Mouse (Mus musculus) stomach, embryonic 15.5 days (tissue): ENCODE data around the gene Trhr2. TPM values are rescaled to one million over a fixed set of nuclear protein-coding genes. Genes with fewer than 3 reads are reported as not detected.
A peak's percentile ranks its signal among the peaks of the same experiment; 100 is the strongest.

ENCODE experiments used
- ATAC-seq: fragments of 200-750 bp; cut with Nextera tagmentation; 2 replicates; pipeline ENCODE4 v1.8.0; 2017; ENCODE audit warnings: low read depth, moderate number of reproducible peaks, moderate TSS enrichment; ENCODE audit not compliant: insufficient read depth, low FRiP score
- H3K27ac ChIP-seq: fragments of 300-500 bp; sonication (generic); 2 replicates; pipeline ENCODE4 v1.5.1; 2015; ENCODE audit warnings: mild to moderate bottlenecking, inconsistent platforms
- H3K27me3 ChIP-seq: fragments of 300-500 bp; sonication (generic); replicated peaks from 2 replicates; pipeline ENCODE4 v1.6.1; 2015; ENCODE audit warnings: inconsistent platforms
- H3K36me3 ChIP-seq: fragments of 300-500 bp; sonication (generic); 2 replicates; pipeline ENCODE4 v1.6.1; 2015; ENCODE audit warnings: inconsistent platforms
- H3K4me1 ChIP-seq: fragments of 300-500 bp; sonication (generic); 2 replicates; pipeline ENCODE4 v1.6.1; 2015; ENCODE audit warnings: inconsistent platforms
- H3K4me2 ChIP-seq: fragments of 300-500 bp; sonication (generic); 2 replicates; pipeline ENCODE4 v1.6.1; 2015; ENCODE audit warnings: mild to moderate bottlenecking, inconsistent platforms
- H3K4me3 ChIP-seq: fragments of 300-500 bp; sonication (generic); replicated peaks from 2 replicates; pipeline ENCODE4 v1.5.1; 2015; ENCODE audit warnings: inconsistent platforms
- H3K9ac ChIP-seq: fragments of 300-500 bp; sonication (generic); 2 replicates; pipeline ENCODE4 v1.6.1; 2015; ENCODE audit warnings: inconsistent platforms
- H3K9me3 ChIP-seq: fragments of 300-500 bp; sonication (generic); 2 replicates; pipeline ENCODE4 v1.6.1; 2016; ENCODE audit warnings: inconsistent platforms
- WGBS: fragments of 180-500 bp; shearing (Covaris S2); methylation state at CpG from one replicate; pipeline ENCODE4 v1.1.7; 2015; 5-methylcytosine and 5-hydroxymethylcytosine counted together
- polyA plus RNA-seq: library from polyadenylated mRNA; unstranded; fragments of >200 nt; fragmentation: Nextera tagmentation; extraction: Ambion mirVana; gene quantifications from 2 replicates; pipeline ENCODE4 v1.2.1, GENCODE M21; 2015

Trhr2 gene
- polyA plus RNA-seq, 1 experiment from 2014 or later = not detected

DNA sequence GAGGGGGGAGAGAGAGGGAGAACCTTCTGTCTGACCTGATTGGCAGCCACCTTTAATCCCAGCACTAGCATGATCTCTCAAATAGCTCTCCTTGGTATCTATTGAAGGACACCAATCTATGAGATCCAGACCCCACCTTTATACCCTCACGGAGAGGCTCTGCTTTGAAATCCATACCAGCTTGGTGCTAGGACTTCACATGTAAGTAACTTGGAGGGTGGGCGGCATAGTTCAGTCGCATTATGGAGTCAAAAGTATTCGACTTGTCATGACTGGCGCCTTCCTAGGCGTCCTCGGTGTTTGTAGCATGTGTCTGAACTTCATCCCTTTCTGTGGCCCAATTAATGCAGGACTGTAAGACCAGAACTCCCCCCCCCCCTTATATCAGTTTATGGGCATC is 14.8 kb upstream of the Trhr2 start:
- no peak overlapping the region for H3K9ac ChIP-seq
- no peaks in the 10 kb centered on the region for H3K27me3 ChIP-seq
- no peak overlapping the region for H3K4me3 ChIP-seq
- no peak overlapping the region for H3K27ac ChIP-seq
- peaks cover 5% of the 10 kb centered on the region; the same call in 1 of the 2 replicates for H3K4me1 ChIP-seq
- 89% methylated on average over 7 of the region's 7 CpGs for WGBS
- H3K36me3 ChIP-seq = no peaks in the 10 kb centered on the region
- ATAC-seq = no peak
- no peaks in the 10 kb centered on the region for H3K9me3 ChIP-seq
- H3K4me2 ChIP-seq = 0 out of 2 replicates have a peak overlapping the region, but pooled peaks have one; percentile 65

DNA sequence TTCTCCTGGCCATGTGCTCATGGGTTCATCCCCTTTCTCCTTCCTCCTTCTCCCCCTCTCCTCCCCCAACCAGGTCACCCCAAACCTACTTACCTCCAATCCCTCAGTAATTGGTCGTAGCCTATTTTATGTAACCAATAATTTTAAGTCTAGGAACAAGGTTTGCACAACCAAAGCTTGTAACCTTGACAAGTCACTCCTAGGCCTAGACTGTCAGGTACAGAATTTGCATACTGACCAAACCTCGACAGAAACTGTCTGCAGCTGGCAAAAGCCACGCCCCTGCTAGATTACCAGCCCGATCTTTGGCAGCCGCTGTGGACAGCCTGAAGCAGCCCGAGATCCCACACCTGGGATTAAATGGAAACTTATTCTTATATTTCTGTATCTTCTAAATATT is 11.2 kb upstream of the Trhr2 start:
- H3K36me3 ChIP-seq = no peaks in the 10 kb centered on the region
- no peak overlapping the region for H3K27ac ChIP-seq
- ATAC-seq = no peak
- no peak overlapping the region for H3K4me2 ChIP-seq
- H3K4me3 ChIP-seq = no peak overlapping the region
- 56% methylated on average over 6 of the region's 6 CpGs for WGBS
- no peaks in the 10 kb centered on the region for H3K9me3 ChIP-seq
- no peak overlapping the region for H3K9ac ChIP-seq
- H3K27me3 ChIP-seq = no peaks in the 10 kb centered on the region
- H3K4me1 ChIP-seq = no peaks in the 10 kb centered on the region

GRCm38 (mm10) chr8:122369665-122370064 is 9.1 kb upstream of the Trhr2 start:
- ATAC-seq = peak; percentile 69
- H3K4me3 ChIP-seq = no peak overlapping the region
- no peaks in the 10 kb centered on the region for H3K36me3 ChIP-seq
- H3K9me3 ChIP-seq = no peaks in the 10 kb centered on the region
- no peak overlapping the region for H3K4me2 ChIP-seq
- H3K4me1 ChIP-seq = no peaks in the 10 kb centered on the region
- H3K27me3 ChIP-seq = no peaks in the 10 kb centered on the region
- no peak overlapping the region for H3K9ac ChIP-seq
- H3K27ac ChIP-seq = no peak overlapping the region
- 8% methylated on average over 9 of the region's 9 CpGs for WGBS

- H3K4me3 ChIP-seq = no peak overlapping the region
- no peak for ATAC-seq
- H3K9me3 ChIP-seq = no peaks in the 10 kb centered on the region
- H3K27ac ChIP-seq = no peak overlapping the region; the same call in 1 of the 2 replicates
- no peaks in the 10 kb centered on the region for H3K27me3 ChIP-seq
- H3K4me2 ChIP-seq = no peak overlapping the region
- WGBS = 63% methylated on average over 10 of the region's 10 CpGs
- no peaks in the 10 kb centered on the region for H3K36me3 ChIP-seq
- H3K9ac ChIP-seq = no peak overlapping the region
- no peaks in the 10 kb centered on the region for H3K4me1 ChIP-seq
These were observed 7.9 kb upstream of the Trhr2 start for GRCm38 (mm10) chr8:122368494-122368893.

DNA sequence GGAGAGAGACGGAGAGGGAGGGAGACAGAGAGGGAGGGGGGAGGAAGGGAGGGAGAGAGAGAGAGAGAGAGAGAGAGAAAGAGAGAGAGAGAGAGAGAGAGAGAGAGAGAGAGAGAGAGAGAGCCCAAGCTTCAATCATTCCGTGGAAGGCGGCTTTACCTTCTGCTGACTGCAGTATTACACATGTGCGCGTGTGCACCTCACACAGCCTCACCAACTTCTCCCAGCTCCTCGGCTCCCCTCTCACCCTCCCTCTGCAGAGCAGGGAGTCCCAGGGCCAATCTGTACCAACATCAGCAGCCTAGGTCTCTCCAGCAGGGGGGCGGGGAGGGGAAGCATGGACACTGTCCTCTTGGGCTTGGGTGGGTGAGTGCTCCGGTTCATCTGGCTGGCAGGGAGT is 2.4 kb upstream of the Trhr2 start:
- Histone ChIP-seq H3K36me3 (no peaks in the 10 kb centered on the region), H3K27me3 (no peaks in the 10 kb centered on the region), H3K4me1 (no peaks in the 10 kb centered on the region), H3K9ac (no peak overlapping the region), H3K27ac (no peak overlapping the region), H3K4me3 (no peak overlapping the region), H3K4me2 (no peak overlapping the region), H3K9me3 (no peaks in the 10 kb centered on the region)
- 29% methylated on average over 8 of the region's 8 CpGs for WGBS
- no peak for ATAC-seq

- ATAC-seq = peak; percentile 41; the same call in 1 of the 2 replicates
- Histone ChIP-seq H3K9me3 (no peaks in the 10 kb centered on the region), H3K9ac (no peak overlapping the region), H3K27me3 (no peaks in the 10 kb centered on the region), H3K27ac (no peak overlapping the region), H3K36me3 (no peaks in the 10 kb centered on the region), H3K4me3 (no peak overlapping the region), H3K4me2 (no peak overlapping the region), H3K4me1 (no peaks in the 10 kb centered on the region)
- WGBS = 27% methylated on average over 5 of the region's 5 CpGs
These were observed 1.7 kb upstream of the Trhr2 start for GRCm38 (mm10) chr8:122362271-122362670.

DNA sequence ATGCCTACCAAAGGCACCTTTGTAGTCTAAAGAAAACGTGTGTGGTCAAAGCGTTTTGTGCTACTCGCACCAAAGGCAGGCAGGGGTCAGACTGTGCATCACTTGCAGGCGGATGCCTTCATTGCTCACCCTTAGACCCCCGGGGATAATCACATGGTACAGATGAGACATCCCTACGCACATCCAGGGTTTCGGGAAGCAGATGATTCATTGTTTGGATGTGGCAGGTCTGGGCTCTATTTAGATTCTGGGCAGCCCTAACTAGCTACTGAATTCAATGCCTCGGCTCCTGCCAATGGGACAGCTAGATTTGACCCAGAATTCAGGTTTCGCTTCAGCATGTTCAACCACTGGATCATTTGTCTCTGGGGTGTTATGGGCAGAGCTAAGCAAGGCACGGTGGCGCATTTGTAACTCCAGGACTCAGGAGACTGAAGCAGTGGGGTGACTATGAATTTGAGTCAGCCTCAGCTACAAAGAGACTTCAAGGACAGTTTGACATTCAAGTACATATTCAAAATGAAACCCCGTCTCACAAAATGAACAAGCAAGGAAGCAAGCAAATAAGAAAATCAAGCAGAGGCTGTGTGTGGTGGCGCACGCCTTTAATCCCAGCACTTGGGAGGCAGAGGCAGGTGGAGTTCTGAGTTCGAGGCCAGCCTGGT is 1.3 kb downstream of the Trhr2 start:
- Histone ChIP-seq H3K9ac (no peak overlapping the region), H3K4me3 (no peak overlapping the region), H3K9me3 (no peaks in the 10 kb centered on the region), H3K27ac (no peak overlapping the region), H3K4me2 (no peak overlapping the region), H3K4me1 (peaks cover 8% of the 10 kb centered on the region; the same call in 1 of the 2 replicates), H3K27me3 (no peaks in the 10 kb centered on the region), H3K36me3 (no peaks in the 10 kb centered on the region)
- 78% methylated on average over 15 of the region's 15 CpGs for WGBS
- ATAC-seq = no peak

DNA sequence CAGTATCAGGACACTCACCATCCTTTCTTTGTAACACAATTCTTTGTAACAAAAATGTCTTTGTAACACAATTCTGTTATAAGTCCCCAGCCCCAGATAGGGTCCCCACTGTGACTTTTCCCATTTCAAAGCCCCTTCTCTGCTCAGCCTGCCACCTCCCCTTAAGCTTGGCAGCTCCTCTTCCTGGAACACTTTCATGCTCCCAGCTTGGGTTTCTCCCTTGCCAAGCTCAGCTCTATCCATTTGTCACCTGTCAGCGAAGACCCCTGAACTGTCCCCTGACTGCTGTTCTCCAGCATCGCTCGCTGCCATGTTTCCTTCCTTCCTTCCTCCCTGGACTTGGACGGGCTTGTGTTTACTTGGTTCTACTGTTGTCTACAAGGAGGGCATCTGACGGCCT is 2.9 kb downstream of the Trhr2 start:
- no peaks in the 10 kb centered on the region for H3K36me3 ChIP-seq
- H3K4me1 ChIP-seq = peaks cover 8% of the 10 kb centered on the region; the same call in 1 of the 2 replicates
- H3K9me3 ChIP-seq = no peaks in the 10 kb centered on the region
- H3K9ac ChIP-seq = no peak overlapping the region
- H3K4me2 ChIP-seq = no peak overlapping the region
- WGBS = 66% methylated on average over 5 of the region's 5 CpGs
- H3K4me3 ChIP-seq = no peak overlapping the region
- no peak for ATAC-seq
- H3K27ac ChIP-seq = no peak overlapping the region
- H3K27me3 ChIP-seq = no peaks in the 10 kb centered on the region

DNA sequence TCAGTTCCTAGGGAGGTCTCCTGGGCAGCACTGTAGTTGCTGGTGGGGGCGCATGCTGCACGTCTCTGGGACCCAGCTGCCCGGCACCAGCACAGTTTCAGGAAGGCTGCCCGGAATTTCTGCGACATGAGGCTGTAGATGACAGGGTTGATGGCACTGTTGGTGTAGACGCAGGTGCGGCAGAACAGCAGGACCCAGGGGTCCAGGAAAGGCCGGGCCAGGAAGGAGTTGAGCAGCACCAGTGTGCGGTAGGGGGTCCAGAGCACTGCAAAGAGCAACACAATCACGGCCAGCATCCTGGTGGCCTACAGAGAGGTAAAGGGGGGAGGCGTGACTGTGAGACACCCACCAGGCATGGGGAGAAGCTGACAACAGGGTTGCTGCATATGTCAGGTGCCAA is 3.3 kb downstream of the Trhr2 start:
- 68% methylated on average over 11 of the region's 11 CpGs for WGBS
- ATAC-seq = no peak
- peaks cover 8% of the 10 kb centered on the region; the same call in 1 of the 2 replicates for H3K4me1 ChIP-seq

GRCm38 (mm10) chr8:122355642-122356606 is 4.6 kb downstream of the Trhr2 start:
- peak; percentile 63 for ATAC-seq
- Histone ChIP-seq H3K4me2 (no peak overlapping the region), H3K9ac (no peak overlapping the region), H3K4me3 (no peak overlapping the region), H3K36me3 (no peaks in the 10 kb centered on the region), H3K27me3 (no peaks in the 10 kb centered on the region; the same call in none of the 2 replicates), H3K27ac (peak overlapping the region; percentile 48; the same call in 1 of the 2 replicates), H3K4me1 (peaks cover 8% of the 10 kb centered on the region; the same call in 1 of the 2 replicates), H3K9me3 (no peaks in the 10 kb centered on the region)
- 51% methylated on average over 9 of the region's 9 CpGs for WGBS

More for the DNA sequence above, 3.3 kb downstream of the Trhr2 start:
- no peak overlapping the region for H3K27ac ChIP-seq
- no peaks in the 10 kb centered on the region for H3K36me3 ChIP-seq
- no peak overlapping the region for H3K9ac ChIP-seq
- H3K27me3 ChIP-seq = no peaks in the 10 kb centered on the region
- H3K4me2 ChIP-seq = no peak overlapping the region
- H3K4me3 ChIP-seq = no peak overlapping the region
- H3K9me3 ChIP-seq = no peaks in the 10 kb centered on the region

- no peaks in the 10 kb centered on the region for H3K36me3 ChIP-seq
- no peak overlapping the region for H3K4me2 ChIP-seq
- 73% methylated on average over 8 of the region's 8 CpGs for WGBS
- H3K27ac ChIP-seq = no peak overlapping the region
- no peak overlapping the region for H3K4me3 ChIP-seq
- no peak overlapping the region for H3K9ac ChIP-seq
- no peaks in the 10 kb centered on the region for H3K9me3 ChIP-seq
- no peaks in the 10 kb centered on the region; the same call in none of the 2 replicates for H3K27me3 ChIP-seq
- peaks cover 8% of the 10 kb centered on the region; the same call in 1 of the 2 replicates for H3K4me1 ChIP-seq
- no peak for ATAC-seq
These were observed 6.4 kb downstream of the Trhr2 start for GRCm38 (mm10) chr8:122354157-122354556.
